Mouse (Mus musculus): ENCODE measurements around the gene Npm1.

The Npm1 gene

GRCm38 (mm10) chr11:33162998-33163506 is at the start of gene Npm1:
TSS of gene Npm1 (minus strand) at chr11:33163206.
- DNase-seq = peak; percentile 99

DNA sequence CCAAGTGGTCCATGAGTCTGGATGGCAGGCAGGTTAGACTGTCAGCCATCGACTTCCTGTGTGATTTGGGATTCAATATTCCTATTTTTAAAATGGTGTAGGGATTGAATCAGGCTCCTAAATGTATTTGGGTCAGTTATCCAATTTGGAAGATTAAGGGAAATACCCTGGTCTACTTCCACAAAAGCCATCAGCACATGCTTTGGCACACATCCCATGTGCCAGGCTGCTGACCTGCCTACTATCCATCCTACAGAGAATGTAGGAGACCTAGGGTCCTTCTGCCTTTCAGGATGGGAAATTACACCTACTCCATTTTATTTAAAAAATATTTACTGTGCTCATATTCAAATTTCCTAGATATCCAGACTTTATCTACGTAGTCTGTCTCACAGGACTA is 44.4 kb upstream of the Npm1 start:
- no peak for DNase-seq

DNA sequence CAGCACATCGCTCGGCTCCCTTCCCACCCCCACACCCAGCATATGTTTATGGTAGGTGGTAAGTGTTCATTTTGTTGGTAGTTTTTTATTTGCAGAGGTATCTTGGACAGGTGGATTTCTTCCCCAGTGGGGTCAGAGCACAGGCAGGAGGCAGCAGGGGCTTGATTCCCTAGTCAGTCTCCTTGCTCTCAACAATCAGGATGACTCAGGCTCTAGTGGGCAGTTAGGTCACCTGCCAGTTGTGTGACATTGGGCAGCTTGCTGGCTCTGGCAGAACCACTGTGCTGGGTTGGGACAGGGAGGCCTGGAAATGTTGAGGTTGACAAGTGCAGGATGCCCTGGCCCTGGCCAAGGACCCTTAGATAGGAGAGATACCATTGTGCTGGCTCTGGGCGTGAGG is 42.0 kb upstream of the Npm1 start:
- DNase-seq = no peak

DNA sequence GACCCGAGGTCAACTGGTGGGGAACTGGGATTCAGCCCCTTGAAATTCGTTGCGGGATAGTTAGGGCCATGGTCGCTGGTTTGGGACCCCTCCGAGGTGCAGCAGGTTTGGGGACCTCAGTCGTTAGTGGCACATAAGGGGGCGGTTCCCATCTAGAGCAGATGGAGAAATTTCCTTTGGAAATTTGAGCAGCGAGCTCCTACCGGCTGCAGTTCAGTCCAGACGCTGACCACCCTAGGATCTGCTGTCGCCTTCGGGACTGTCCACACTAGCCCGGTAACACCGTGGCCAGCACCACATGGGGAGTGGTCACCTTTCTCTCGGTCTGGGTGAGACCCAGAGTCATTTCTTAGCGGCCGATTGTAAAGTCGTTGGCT is 41.3 kb upstream of the Npm1 start:
- peak in 1 of 2 experiments; percentile 8 for DNase-seq

DNA sequence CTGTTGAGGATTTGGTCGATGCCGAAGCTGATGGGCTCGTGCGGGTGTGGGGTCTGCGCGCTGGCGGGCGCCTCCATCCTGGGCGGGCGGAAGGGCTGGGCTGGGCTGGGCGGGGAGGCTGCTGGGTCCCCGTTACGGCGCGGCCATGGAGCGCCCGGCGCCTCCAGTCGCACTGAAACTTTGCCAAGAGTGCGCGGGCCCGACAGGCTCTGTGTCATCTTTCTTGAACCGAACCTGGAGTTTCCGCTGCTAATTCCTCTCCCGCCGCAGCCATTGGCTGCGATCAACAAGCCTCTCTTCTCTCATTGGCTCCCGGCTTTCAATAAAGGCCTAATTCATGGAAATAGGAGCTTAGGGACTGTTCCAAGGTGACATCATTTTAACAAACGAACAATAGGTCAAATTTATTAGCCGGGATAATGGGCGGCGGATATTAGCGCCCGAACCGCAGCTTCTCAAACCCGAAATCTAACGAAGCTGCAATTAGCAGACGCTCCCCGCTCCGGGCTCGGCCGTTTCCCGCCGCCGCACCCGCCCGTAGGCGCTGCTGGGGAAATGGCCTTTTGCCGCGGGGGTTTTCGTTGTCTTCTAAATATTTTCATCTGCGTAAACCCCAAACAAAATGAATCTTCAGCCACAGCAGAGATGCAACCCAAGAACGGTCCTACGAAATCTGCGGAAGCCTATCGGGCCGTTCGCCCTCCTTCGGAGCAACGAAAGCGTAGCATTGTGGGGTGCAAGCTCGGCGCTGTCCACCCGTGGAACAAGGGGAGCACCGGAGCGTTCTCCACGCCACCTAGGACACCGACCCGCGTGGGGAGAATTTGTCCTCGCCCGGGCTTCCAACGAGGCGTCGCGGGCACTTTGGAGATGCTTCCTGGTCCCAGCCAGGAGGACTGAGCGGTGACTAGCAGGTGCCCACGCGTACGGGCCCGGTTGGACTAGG is 40.6 kb upstream of the Npm1 start, which contains the start of gene Tlx3:
Tlx3 (minus strand) TSS at position 207 of the 946 bp plus-strand sequence.
- peak in 1 of 2 experiments; percentile 30 for DNase-seq

DNA sequence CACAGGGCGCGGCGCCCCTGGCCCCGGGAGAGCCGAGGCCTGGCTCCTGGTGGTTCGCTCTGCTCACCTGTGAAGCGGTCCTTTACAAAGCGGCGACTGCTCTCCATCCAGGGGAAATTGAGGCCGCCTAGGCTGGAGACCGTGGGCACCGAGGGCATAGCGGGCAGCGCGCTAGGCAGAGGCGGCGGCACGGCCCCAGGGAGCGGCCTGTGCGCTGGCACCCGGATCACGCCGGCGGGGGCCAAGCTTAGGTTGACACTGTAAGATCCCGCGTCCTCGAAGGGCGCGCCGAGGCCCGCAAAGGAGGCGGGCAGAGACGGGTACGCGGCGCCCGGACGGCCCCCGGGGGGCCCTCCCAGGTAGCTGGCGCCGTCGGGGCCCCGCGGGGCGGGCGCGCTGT is 40.0 kb upstream of the Npm1 start:
- no peak for DNase-seq

DNA sequence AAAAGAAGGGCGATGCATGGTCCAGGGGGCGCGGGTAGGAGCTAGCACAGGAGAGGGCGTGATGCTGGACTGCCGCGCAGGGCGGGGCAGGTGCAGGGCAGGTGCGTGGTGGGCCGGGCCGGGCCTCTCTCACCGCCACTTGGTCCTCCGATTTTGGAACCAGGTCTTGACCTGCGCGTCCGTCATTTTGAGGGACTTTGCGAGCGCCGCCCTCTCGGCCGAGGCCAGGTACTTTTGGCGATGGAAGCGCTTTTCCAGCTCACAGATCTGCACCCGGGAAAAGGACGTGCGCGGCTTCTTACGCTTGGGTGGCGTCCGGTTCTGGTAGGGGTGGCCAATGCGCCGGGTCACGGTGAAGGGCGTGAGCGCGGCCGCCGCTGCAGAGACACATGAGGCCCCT is 39.3 kb upstream of the Npm1 start:
- peak in 1 of 2 experiments; percentile 35 for DNase-seq

GRCm38 (mm10) chr11:33201626-33202010 is 38.6 kb upstream of the Npm1 start:
- DNase-seq = peak in 1 of 2 experiments; percentile 25

- DNase-seq = peak in 1 of 2 experiments; percentile 40
Measured at GRCm38 (mm10) chr11:33200764-33201625, 38.0 kb upstream of the Npm1 start.

GRCm38 (mm10) chr11:33199906-33200763 is 37.1 kb upstream of the Npm1 start:
- DNase-seq = peak in 1 of 2 experiments; percentile 32

- no peak for DNase-seq
Measured at GRCm38 (mm10) chr11:33199117-33199514, 36.1 kb upstream of the Npm1 start.

- DNase-seq = no peak
Measured at GRCm38 (mm10) chr11:33198351-33199116, 35.5 kb upstream of the Npm1 start.

DNA sequence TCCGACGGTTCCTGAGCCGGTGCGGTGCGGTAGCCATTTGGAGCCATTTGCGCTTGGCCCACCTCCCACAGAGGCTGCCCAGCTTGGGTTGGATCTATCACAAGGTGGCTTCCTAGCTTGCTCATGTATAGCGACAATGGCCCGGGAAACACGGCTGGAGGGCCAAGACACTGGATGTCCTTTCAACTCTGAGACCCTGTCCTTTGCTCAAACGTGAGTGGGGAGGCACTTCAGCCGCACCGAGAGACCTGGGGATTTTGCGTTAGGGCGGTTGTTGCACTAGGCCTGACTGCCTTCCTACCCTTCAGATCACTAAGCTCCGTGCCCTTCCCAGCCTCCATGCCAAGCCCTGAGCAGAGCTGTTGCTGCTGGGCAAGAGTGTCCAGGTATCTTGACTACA is 34.7 kb upstream of the Npm1 start:
- no peak for DNase-seq

DNA sequence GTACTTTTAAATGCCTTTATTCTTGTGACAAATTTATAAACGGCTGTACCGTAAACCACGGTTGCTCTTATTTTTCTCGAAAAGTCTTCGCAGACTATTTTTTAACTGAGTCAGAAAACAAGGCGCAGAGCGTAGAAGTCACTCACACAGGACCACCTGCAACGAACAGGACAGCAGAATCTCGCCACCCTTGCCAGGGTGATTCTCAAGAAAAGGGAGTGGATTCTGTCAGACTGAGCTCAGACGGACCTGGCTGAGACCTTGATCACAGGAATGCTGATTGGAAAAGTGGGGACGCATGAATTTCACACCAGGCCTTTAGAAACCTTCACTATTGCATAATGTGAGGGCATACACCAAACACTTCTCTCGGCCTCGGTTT is 34.1 kb upstream of the Npm1 start:
- DNase-seq = no peak

GRCm38 (mm10) chr11:33196447-33197132 is 33.6 kb upstream of the Npm1 start:
- no peak for DNase-seq

DNA sequence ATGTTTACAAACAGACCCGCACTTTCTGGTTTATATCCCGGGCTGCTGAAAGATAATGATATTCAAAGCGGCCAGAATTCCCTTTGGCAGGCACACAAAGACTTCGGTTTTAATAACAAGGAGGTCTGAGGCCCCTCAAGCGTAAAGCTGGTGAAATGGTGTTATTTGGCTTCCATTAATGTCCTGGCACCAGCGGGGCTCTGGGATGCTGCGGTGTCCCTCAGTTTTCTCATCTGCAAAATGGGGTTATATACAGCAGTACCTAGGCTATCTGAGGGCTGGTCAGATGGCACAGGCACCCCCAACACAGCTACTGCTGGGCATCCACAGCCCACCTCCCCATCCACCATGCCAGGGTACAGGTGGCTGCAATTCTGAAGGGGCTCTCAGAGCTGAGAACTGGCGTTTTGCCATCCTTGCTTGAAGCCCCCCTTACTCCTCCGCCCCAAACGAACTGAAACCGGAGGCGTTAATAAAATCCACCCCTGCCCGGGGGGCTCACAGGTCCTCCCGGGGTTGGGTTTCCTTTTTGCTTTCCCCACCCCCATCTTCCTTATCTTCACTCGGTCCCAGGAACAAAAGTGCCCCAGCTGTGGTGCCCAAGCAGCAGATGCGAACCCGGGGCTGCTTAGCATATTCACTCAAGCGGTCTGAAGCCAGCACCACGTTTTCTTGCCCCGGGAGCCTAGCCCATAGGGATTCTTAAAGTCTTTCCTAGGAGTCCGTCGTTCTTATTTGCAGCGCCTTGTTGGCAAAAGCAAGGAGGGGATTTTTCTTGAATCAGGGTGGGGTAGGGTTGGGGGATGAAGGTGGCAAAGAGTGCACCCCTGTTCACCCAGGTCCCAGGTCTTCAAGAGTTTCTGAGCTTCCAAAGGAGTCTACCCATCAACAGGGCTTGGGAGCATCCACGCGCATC is 32.8 kb upstream of the Npm1 start:
- DNase-seq = no peak

- no peak for DNase-seq
Measured at GRCm38 (mm10) chr11:33195061-33195460, 32.1 kb upstream of the Npm1 start.

DNA sequence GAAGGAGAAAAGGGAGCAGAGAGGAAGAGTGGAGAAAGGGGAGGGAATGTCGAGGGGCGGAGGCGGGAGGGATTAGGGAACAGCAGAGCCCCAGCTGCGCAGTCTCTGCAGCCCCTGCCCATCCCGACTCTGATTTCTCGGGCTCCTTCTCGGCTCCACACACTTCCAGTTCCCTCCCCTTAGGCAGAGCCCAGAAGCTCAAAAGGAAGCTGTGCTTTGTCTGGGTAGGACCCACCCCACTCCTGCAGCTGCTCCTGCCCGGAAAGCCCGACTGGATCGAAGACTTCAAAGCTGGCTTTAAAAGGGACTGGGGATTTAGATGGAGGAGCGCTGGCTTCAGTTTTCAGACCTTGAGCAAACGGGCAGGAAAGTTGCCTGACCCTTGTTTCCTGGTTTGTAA is 30.7 kb upstream of the Npm1 start:
- no peak for DNase-seq

DNA sequence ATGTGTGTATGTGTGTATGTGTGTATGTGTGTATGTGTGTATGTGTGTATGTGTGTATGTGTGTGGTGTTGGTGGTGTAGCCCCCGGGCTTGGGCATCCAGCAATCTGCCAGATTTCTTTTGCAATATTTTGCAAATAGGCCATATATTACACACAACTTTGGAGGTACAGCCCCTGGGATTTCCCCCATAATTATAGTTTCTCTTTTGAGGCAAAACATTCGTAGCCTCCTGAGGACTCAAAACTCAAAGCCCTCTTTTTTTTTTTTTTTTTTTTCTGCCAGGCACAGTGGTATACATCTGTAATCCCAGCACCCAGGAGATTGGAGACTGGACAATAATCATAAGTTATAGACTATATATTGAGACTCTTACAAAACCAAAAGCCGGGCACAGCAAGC is 18.8 kb upstream of the Npm1 start:
- DNase-seq = no peak

DNA sequence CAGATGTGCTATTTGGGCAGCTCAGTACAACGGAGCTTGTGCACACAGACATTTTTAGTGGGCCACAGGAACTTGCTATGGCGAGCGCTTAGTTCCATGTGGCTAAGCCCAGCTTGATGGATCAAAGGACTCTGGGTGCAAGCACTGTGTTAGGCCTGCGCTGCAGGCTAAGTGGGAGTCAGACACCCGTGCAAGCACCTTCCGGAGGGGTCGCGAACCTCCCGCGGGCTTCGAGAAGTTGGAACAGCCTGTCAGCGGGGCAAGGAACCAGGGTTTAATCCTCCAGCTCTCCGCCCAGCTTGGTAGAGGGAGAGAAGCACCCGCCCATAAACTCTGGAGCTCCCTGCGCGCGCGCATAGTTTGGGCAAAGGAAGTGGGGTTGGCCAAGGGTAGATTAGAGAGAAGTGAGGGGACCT is 17.7 kb upstream of the Npm1 start:
- no peak for DNase-seq

Data from kidney, postnatal 36 days (tissue).